Mouse (Mus musculus) C2C12 (cell line): ENCODE measurements at regions not wholly inside any gene's neighbourhood (a gene's known extent, or its start where the extent isn't known, plus 50 kb on each side); places are given as distances from the start of the nearest gene placed in this dataset.

ENCODE experiments used
- H3K27me3 ChIP-seq: one replicate; pipeline ENCODE4 v1.6.1; 2011; ENCODE audit not compliant: control insufficient read depth, insufficient read depth, insufficient read length
- H3K36me3 ChIP-seq: one replicate; pipeline ENCODE4 v1.6.1; 2011; ENCODE audit not compliant: control insufficient read depth, insufficient read depth
- H3K4me3 ChIP-seq: one replicate; pipeline ENCODE4 v1.5.1; 2011; ENCODE audit warnings: mild to moderate bottlenecking, control low read depth; ENCODE audit not compliant: poor library complexity, insufficient read depth, severe bottlenecking
- H3K79me2 ChIP-seq: one replicate; pipeline ENCODE4 v1.6.1; 2011; ENCODE audit not compliant: control insufficient read depth, insufficient read depth
- H3K79me3 ChIP-seq: one replicate; pipeline ENCODE4 v1.6.1; 2011; ENCODE audit warnings: low read depth, control low read depth
- H3ac ChIP-seq: one replicate; pipeline ENCODE3; 2011; ENCODE audit warnings: low read depth; ENCODE audit not compliant: control insufficient read depth, insufficient read length
- CEBPB ChIP-seq: IDR thresholded peaks from one replicate; pipeline ENCODE4 v1.6.1; 2011; ENCODE audit warnings: low read depth, mild to moderate bottlenecking, control low read depth, moderate library complexity
- CTCF ChIP-seq: IDR thresholded peaks from one replicate; pipeline ENCODE4 v1.5.1; 2011; ENCODE audit not compliant: control insufficient read depth, insufficient read depth, insufficient read length
- FOSL1 ChIP-seq: IDR thresholded peaks from one replicate; pipeline ENCODE4 v1.8.0; 2011; ENCODE audit warnings: mild to moderate bottlenecking, low read length; ENCODE audit not compliant: poor library complexity, insufficient read depth, severe bottlenecking
- MAX ChIP-seq: IDR thresholded peaks from one replicate; pipeline ENCODE4 v1.6.1; 2011; ENCODE audit warnings: mild to moderate bottlenecking, control low read depth
- MYOD1 ChIP-seq: IDR thresholded peaks from one replicate; pipeline ENCODE4 v1.6.1; 2011; ENCODE audit warnings: low read depth; ENCODE audit not compliant: control insufficient read depth, insufficient read length
- MYOG ChIP-seq: IDR thresholded peaks from one replicate; pipeline ENCODE4 v1.6.1; 2011; ENCODE audit not compliant: control insufficient read depth, insufficient read length; ENCODE audit errors: extremely low read depth
- USF1 ChIP-seq: IDR thresholded peaks from one replicate; pipeline ENCODE4 v1.6.1; 2011; ENCODE audit warnings: low read depth, mild to moderate bottlenecking, control low read depth, moderate library complexity

DNA sequence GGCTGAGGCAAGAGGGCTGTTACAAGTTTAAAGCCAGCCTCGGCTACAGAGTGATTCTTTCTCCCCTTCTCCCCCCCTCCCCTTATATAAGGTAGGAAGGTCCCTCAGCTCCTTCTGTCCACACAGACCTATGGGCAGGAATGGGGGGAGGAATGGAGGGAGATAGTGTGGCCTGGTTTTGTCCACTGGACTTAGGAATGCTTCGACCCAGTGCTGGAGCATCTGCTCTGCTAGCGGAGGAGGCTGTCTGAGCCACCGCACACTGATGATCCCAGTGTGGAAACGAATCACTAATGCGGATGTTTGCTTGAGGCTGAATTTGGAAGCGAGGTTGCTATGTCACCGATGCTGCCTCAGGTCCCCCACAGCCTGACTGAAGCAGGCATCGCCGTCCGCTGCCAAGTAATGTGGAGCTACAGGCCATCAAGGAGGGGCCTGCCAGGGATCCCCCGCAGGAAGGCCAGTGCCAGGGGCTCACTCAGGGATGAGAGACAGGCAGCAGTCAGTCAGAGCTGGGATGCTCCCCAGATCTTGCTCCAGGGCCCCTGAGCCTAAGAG lies 67.1 kb upstream of the Ctnnb1 start:
- no peaks in the 10 kb centered on the region for H3K79me2 ChIP-seq
- H3K79me3 ChIP-seq = no peaks in the 10 kb centered on the region
- H3ac ChIP-seq = no peak overlapping the region
- H3K36me3 ChIP-seq = no peaks in the 10 kb centered on the region
- no peak overlapping the region for H3K4me3 ChIP-seq
- no peaks in the 10 kb centered on the region for H3K27me3 ChIP-seq
- TF ChIP-seq MYOD1 (no peak), MYOG (no peak), MAX (no peak), CEBPB (no peak), CTCF (no peak), FOSL1 (no peak), USF1 (no peak)

DNA sequence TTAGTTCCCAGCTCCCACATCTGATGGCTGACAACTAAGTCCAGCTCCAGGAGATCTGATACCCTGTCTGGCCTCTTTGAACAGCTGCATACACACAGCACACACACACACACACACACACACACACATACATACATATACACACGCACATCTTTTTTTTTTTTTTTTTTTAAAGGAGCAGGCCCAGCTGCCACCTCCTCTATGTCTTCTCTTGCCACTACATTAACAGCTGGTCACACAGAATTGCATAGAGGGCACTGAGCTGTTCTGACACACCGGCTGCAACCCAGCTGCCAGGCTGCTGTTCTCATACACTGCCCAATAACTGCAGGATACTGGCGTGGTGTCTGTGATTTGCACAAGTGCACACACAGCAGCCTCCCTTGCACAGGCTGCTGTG lies 64.6 kb upstream of the Ctnnb1 start:
- H3K79me2 ChIP-seq = no peaks in the 10 kb centered on the region
- H3ac ChIP-seq = no peak overlapping the region
- no peaks in the 10 kb centered on the region for H3K36me3 ChIP-seq
- H3K4me3 ChIP-seq = no peak overlapping the region
- H3K27me3 ChIP-seq = no peaks in the 10 kb centered on the region
- TF ChIP-seq MYOD1 (peak; percentile 25), MAX (no peak)
- H3K79me3 ChIP-seq = no peaks in the 10 kb centered on the region

GRCm38 (mm10) chr9:120866251-120866650 lies 62.8 kb upstream of the Ctnnb1 start:
- H3K36me3 ChIP-seq = no peaks in the 10 kb centered on the region
- TF ChIP-seq CEBPB (no peak), MAX (no peak), FOSL1 (no peak), MYOD1 (no peak), USF1 (no peak), CTCF (no peak), MYOG (no peak)
- no peak overlapping the region for H3ac ChIP-seq
- H3K79me2 ChIP-seq = no peaks in the 10 kb centered on the region
- H3K4me3 ChIP-seq = no peak overlapping the region
- no peaks in the 10 kb centered on the region for H3K27me3 ChIP-seq
- no peaks in the 10 kb centered on the region for H3K79me3 ChIP-seq

DNA sequence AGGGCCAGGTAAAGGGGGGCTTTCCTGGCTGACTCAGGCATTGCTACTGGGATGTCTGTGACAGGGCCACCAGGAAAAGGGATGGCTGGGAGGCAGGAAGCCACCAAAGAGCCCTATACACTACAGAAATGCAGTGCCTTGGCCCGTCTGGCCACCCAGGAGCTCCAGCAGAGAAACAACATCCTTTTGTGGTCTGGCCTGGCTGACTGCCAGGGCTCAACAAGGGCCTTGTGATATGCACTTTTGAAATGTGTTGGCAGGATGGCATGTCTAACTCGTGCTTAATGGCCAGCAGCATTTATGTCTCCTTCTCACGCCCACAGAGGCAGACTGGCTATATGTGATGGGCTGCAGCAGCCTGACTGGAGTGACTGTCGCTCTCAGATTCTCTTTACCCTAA lies 62.3 kb upstream of the Ctnnb1 start:
- TF ChIP-seq MAX = peak; percentile 57
- no peak for TF ChIP-seq FOSL1
- no peaks in the 10 kb centered on the region for H3K27me3 ChIP-seq
- H3K79me2 ChIP-seq = no peaks in the 10 kb centered on the region
- H3ac ChIP-seq = no peak overlapping the region
- no peaks in the 10 kb centered on the region for H3K79me3 ChIP-seq
- no peak overlapping the region for H3K4me3 ChIP-seq
- no peaks in the 10 kb centered on the region for H3K36me3 ChIP-seq

DNA sequence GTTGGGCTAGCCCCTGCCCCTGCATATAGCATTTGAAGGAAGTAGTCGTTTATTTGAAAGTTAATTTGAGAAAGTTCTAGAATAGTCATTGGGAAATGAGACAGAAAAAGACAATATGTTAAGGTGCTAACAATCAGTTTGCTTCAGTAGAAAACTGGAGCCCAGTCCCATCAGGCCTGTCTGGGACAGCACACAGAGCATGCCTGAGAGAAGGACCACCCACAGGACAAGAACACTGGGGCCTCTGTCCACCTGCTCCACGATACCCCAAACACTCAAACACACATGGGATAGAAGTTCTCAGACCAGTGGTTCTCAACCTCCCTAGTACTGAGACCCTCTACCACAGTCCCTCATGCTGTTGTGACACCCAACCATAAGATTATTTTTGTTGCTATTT lies 61.2 kb upstream of the Ctnnb1 start:
- no peak overlapping the region for H3ac ChIP-seq
- no peak overlapping the region for H3K4me3 ChIP-seq
- H3K79me3 ChIP-seq = no peaks in the 10 kb centered on the region
- H3K79me2 ChIP-seq = no peaks in the 10 kb centered on the region
- H3K36me3 ChIP-seq = no peaks in the 10 kb centered on the region
- TF ChIP-seq MYOD1 = no peak
- TF ChIP-seq MAX = no peak
- TF ChIP-seq CEBPB = no peak
- TF ChIP-seq USF1 = no peak
- no peak for TF ChIP-seq MYOG
- no peak for TF ChIP-seq FOSL1
- no peak for TF ChIP-seq CTCF
- no peaks in the 10 kb centered on the region for H3K27me3 ChIP-seq

DNA sequence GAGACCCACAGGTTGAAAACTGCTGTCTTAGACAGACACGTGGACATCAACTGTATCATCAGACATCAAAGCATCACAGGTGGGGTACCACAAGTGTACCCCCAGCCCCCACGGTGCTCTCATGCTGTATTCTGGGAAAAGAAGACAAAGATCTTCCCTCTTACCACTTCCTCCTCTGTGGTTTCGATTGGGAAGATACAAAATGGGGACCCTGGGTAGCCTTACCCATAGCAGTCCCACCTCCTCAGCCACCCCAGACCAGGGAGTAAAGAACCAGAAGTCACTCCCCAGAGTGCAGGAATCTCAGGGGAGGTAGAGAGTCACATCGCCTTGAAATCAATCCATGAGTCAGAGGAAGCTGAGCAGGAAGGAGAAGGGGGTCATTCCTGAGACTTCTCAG lies 60.7 kb upstream of the Ctnnb1 start:
- Histone ChIP-seq H3K79me3 (no peaks in the 10 kb centered on the region), H3ac (no peak overlapping the region), H3K4me3 (no peak overlapping the region), H3K79me2 (no peaks in the 10 kb centered on the region), H3K36me3 (no peaks in the 10 kb centered on the region), H3K27me3 (no peaks in the 10 kb centered on the region)
- TF ChIP-seq CTCF (no peak), MYOG (no peak), MYOD1 (no peak), FOSL1 (no peak), CEBPB (no peak), MAX (no peak), USF1 (no peak)
